Mouse (Mus musculus) olfactory bulb, adult 2 months (tissue): ENCODE data around the gene Dip2c. TPM values are rescaled to one million over a fixed set of nuclear protein-coding genes. Genes with fewer than 3 reads are reported as not detected.

ENCODE experiments used
- H3K27ac ChIP-seq: fragments of 200-500 bp; 2 replicates; pipeline ENCODE4 v1.5.1; 2012; ENCODE audit warnings: low read depth, low read length; ENCODE audit not compliant: insufficient read depth
- H3K4me1 ChIP-seq: fragments of 200-500 bp; 2 replicates; pipeline ENCODE4 v1.6.1; 2012; ENCODE audit warnings: low read length; ENCODE audit not compliant: control insufficient read depth, insufficient read depth
- H3K4me3 ChIP-seq: fragments of 200-500 bp; 2 replicates; pipeline ENCODE4 v1.5.1; 2012; ENCODE audit warnings: mild to moderate bottlenecking, low read depth, low read length, moderate library complexity; ENCODE audit not compliant: insufficient read depth
- CTCF ChIP-seq: fragments of 200-500 bp; IDR thresholded peaks from 2 replicates; pipeline ENCODE4 v1.5.1; 2012; ENCODE audit warnings: low read depth, mild to moderate bottlenecking, low read length, moderate library complexity; ENCODE audit not compliant: insufficient read depth
- POLR2A ChIP-seq: fragments of 200-500 bp; IDR thresholded peaks from 2 replicates; pipeline ENCODE4 v1.6.1; 2012; ENCODE audit warnings: mild to moderate bottlenecking, low read depth, low read length, moderate library complexity; ENCODE audit not compliant: insufficient read depth
- WGBS: fragments of 180-500 bp; shearing (Covaris S2); methylation state at CpG from one replicate; pipeline ENCODE4 v1.1.7; 2018; 5-methylcytosine and 5-hydroxymethylcytosine counted together
- polyA plus RNA-seq: library from polyadenylated mRNA; stranded (reverse); fragments of >200 nt; gene quantifications from 2 replicates; pipeline ENCODE4 v1.2.4, GENCODE M21; 2012; ENCODE audit warnings: low replicate concordance; ENCODE audit not compliant: missing spikeins, insufficient read depth, insufficient read length

Dip2c gene
- polyA plus RNA-seq, 1 experiment, result 117 TPM

- Histone ChIP-seq H3K27ac (no peak overlapping the region), H3K4me3 (no peak overlapping the region), H3K4me1 (peaks cover 5% of the 10 kb centered on the region)
- WGBS, result 20% methylated on average over 2 of the region's 2 CpGs
- TF ChIP-seq CTCF, result no peak
- no peak for TF ChIP-seq POLR2A
Observed at GRCm38 (mm10) chr13:9350670-9351069, 74.3 kb downstream of the Dip2c start.

GRCm38 (mm10) chr13:9353890-9354289 lies 77.6 kb downstream of the Dip2c start:
- 53% methylated on average over 1 of the region's 1 CpGs for WGBS
- Histone ChIP-seq H3K27ac (no peak overlapping the region), H3K4me1 (peaks cover 5% of the 10 kb centered on the region), H3K4me3 (no peak overlapping the region)
- TF ChIP-seq POLR2A, result no peak
- TF ChIP-seq CTCF, result no peak

GRCm38 (mm10) chr13:9355331-9355730 lies 79.0 kb downstream of the Dip2c start:
- TF ChIP-seq CTCF (no peak), POLR2A (no peak)
- 24% methylated on average over 4 of the region's 4 CpGs for WGBS
- H3K4me1 ChIP-seq, result peaks cover 3% of the 10 kb centered on the region; the same call in 1 of the 2 replicates
- no peak overlapping the region for H3K4me3 ChIP-seq
- peak overlapping the region; percentile 33; the same call in 1 of the 2 replicates for H3K27ac ChIP-seq

- Histone ChIP-seq H3K4me1 (no peaks in the 10 kb centered on the region), H3K27ac (no peak overlapping the region), H3K4me3 (no peak overlapping the region)
- TF ChIP-seq POLR2A (no peak), CTCF (no peak)
- WGBS, result 61% methylated on average over 2 of the region's 2 CpGs
Observed at GRCm38 (mm10) chr13:9361457-9361856, 85.1 kb downstream of the Dip2c start.

GRCm38 (mm10) chr13:9371387-9371786 lies 95.1 kb downstream of the Dip2c start:
- no peak overlapping the region for H3K27ac ChIP-seq
- no peak for TF ChIP-seq POLR2A
- TF ChIP-seq CTCF, result no peak
- H3K4me3 ChIP-seq, result no peak overlapping the region
- H3K4me1 ChIP-seq, result 0 out of 2 replicates have a peak, but pooled peaks cover 2% of the 10 kb centered on the region
- 69% methylated on average over 1 of the region's 1 CpGs for WGBS

GRCm38 (mm10) chr13:9377130-9377529 lies 100.8 kb downstream of the Dip2c start:
- TF ChIP-seq CTCF (no peak), POLR2A (no peak)
- Histone ChIP-seq H3K27ac (no peak overlapping the region), H3K4me1 (no peaks in the 10 kb centered on the region; the same call in 1 of the 2 replicates), H3K4me3 (no peak overlapping the region)
- 29% methylated on average over 2 of the region's 2 CpGs for WGBS

- Histone ChIP-seq H3K27ac (no peak overlapping the region), H3K4me1 (peaks cover 2% of the 10 kb centered on the region; the same call in 1 of the 2 replicates), H3K4me3 (no peak overlapping the region)
- 57% methylated on average over 5 of the region's 5 CpGs for WGBS
- TF ChIP-seq POLR2A, result no peak
Observed at GRCm38 (mm10) chr13:9380740-9381410, 104.5 kb downstream of the Dip2c start.

- no peak overlapping the region for H3K4me3 ChIP-seq
- WGBS, result 76% methylated on average over 2 of the region's 2 CpGs
- no peak overlapping the region for H3K27ac ChIP-seq
- peaks cover 6% of the 10 kb centered on the region for H3K4me1 ChIP-seq
- no peak for TF ChIP-seq CTCF
- TF ChIP-seq POLR2A, result no peak
Observed at GRCm38 (mm10) chr13:9388017-9388416, 111.7 kb downstream of the Dip2c start.

- WGBS, result 95% methylated on average over 1 of the region's 1 CpGs
- peaks cover 5% of the 10 kb centered on the region for H3K4me1 ChIP-seq
- H3K27ac ChIP-seq, result no peak overlapping the region
- TF ChIP-seq CTCF, result no peak
- TF ChIP-seq POLR2A, result no peak
- H3K4me3 ChIP-seq, result no peak overlapping the region
Observed at GRCm38 (mm10) chr13:9389334-9389733, 113.0 kb downstream of the Dip2c start.
